Mouse (Mus musculus): Measurements from ENCODE around the gene 9930111J21Rik2. TPM values are rescaled to one million over a fixed set of nuclear protein-coding genes. Genes with fewer than 3 reads are reported as not detected.
A peak's percentile ranks its signal among the peaks of the same experiment; 100 is the strongest.
"Not testable (repeated sequence)": the region's sequence is repeated elsewhere in the genome, so short reads cannot be mapped to it uniquely, and the experiment has no call there.

Gene 9930111J21Rik2
- polyA plus RNA-seq, 1 experiment = 4.0 TPM

DNA sequence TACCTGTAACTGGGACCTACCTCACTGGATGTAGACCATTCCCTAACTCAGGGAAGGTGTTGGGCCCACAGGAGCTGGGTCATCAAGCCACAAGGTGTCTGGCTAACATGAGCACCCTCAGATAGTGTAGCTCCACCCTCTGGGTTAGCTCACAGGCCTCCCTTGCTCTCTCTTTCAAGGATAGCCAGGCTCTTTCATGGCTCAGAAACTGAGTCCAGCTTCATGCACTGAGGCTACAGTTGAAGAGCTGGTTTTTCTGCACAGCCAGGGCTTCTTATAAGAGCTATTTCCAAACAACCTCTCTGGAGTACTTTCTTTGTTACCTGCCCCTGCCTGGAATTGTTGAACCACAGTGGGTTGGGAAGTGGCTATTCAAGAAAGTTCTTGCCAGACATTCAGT lies 39.0 kb downstream of the 9930111J21Rik2 start:
- not testable (repeated sequence) for H3K4me1 ChIP-seq (ENCODE audit: control insufficient read depth, insufficient read depth, insufficient read length, low read length); H3K4me3 ChIP-seq (ENCODE audit: insufficient read depth, low read depth, low read length); H3K27ac ChIP-seq (replicated peaks; ENCODE audit: low read depth, low read length)

GRCm38 (mm10) chr11:49006785-49007184 lies 44.3 kb downstream of the 9930111J21Rik2 start:
- not testable (repeated sequence) for H3K4me1 ChIP-seq (ENCODE audit: control insufficient read depth, insufficient read depth, insufficient read length, low read length); H3K27ac ChIP-seq (replicated peaks; ENCODE audit: low read depth, low read length); H3K4me3 ChIP-seq (ENCODE audit: insufficient read depth, low read depth, low read length)

GRCm38 (mm10) chr11:49006317-49006716 lies 44.7 kb downstream of the 9930111J21Rik2 start:
- not testable (repeated sequence) for H3K4me3 ChIP-seq (ENCODE audit: insufficient read depth, low read depth, low read length); H3K4me1 ChIP-seq (ENCODE audit: control insufficient read depth, insufficient read depth, insufficient read length, low read length); H3K27ac ChIP-seq (replicated peaks; ENCODE audit: low read depth, low read length)

DNA sequence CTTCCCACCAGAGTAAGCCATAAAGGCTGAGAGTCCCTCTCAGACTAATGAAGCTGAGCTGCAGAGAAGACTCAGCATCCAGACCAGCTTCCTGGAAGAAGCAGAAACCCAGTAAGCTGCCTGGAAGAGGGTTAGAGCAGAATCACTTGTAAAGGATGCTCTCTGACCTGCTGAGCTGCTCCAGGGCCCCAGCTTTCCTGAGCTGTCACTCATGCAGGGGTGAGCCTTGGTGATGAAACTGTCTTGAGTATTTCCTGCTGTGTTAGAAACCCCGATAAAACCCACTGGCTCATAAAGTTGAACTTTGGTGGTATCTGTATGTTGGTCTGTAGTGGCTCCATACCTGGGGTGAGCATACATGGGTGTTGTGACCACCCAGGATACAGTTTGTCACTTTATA lies 50.6 kb downstream of the 9930111J21Rik2 start:
- H3K4me1 ChIP-seq (ENCODE audit: control insufficient read depth, insufficient read depth, insufficient read length, low read length); H3K27ac ChIP-seq (replicated peaks; ENCODE audit: low read depth, low read length); H3K4me3 ChIP-seq (ENCODE audit: insufficient read depth, low read depth, low read length): not testable (repeated sequence)

DNA sequence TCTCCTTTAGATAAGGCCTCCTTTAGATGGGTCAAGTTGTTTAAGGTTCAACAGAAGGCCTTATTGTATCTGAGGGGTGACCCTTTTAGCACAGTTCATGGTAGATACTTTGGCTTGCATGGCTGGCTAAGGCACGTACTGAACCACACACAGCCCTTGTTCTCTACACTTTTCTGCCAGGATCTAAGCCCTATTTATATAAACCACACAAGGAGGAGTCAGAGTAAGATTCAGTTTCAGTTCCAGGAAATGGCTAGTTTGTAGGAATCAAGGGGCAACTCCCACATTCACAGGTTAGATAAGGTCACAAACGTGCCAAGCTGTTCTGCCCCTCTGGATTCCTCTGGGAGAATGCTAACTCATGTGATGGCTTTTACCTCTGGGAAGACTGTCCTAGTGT lies 57.0 kb downstream of the 9930111J21Rik2 start, which contains the start of gene Tgtp1:
TSS of gene Tgtp1 (minus strand) at position 155 of the 400 bp plus-strand sequence.
- H3K27ac ChIP-seq (replicated peaks; ENCODE audit: low read depth, low read length) = peak within 1 kb of the TSS; percentile 63
- H3K4me1 ChIP-seq (ENCODE audit: control insufficient read depth, insufficient read depth, insufficient read length, low read length); H3K4me3 ChIP-seq (ENCODE audit: insufficient read depth, low read depth, low read length): not testable (repeated sequence)

DNA sequence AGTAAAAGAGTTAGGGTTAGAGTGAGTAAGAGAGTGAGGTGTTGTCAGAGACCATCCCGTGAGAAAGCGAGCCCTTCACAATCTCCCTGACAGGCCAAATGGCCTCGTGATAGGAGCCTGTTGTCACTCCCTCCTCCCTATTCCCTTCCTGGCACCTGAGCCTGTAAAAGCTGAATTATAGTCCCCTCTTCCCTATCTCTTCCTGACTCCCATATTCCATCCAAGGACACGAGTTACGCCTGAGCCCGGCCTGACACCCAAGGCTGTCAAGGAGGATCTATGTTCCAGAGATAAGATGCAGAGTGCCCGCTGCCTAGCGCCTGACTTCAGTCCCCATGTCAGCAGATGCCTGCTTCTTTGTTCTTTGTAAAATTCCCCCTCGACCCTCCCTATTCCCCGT lies 57.7 kb downstream of the 9930111J21Rik2 start:
- peak overlapping the region; percentile 63; the same call in 1 of the 2 replicates for H3K27ac ChIP-seq (replicated peaks; ENCODE audit: low read depth, low read length)
- not testable (repeated sequence) for H3K4me1 ChIP-seq (ENCODE audit: control insufficient read depth, insufficient read depth, insufficient read length, low read length); H3K4me3 ChIP-seq (ENCODE audit: insufficient read depth, low read depth, low read length)

DNA sequence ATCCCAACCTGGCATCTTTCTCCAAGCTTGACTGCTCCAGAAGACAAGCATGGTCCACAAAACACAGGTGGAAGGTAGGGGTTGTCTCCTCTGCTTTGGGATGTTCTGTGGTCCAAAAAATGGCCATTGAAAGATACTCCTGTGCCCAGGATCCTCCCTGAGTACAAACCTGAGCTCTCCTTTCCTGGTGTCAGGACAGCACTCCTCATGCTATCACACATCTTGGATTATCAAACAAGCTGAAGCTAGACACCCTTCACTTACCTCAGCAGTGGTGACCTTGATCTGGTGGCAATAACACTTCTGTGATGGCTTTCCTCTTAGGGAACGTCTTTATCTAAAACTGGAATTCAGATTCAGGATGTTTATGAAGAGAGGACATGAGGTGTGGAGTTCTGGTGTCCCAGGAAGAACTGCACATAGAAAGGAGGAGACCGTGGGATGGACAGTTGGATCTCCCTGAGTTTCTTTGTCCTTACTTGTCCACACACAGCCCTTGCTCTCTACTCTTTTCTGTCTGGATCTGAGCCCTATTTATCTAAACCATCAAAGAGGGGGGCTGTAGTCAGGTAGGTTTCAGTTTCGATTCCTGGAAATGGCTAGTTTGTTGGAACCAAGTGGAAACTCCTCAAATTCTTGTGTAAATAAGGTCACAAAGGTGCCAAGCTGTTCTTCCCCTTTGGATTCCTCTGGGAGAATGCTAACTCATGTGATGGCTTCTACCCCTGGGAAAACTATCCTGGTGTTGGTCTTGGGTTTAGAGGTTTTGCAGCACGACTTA lies 59.1 kb downstream of the 9930111J21Rik2 start, which contains the start of gene Gm12185:
TSS of gene Gm12185 (minus strand) at position 487 of the 781 bp plus-strand sequence.
- peak within 1 kb of the TSS; percentile 72 for H3K27ac ChIP-seq (replicated peaks; ENCODE audit: low read depth, low read length)
- H3K4me1 ChIP-seq (ENCODE audit: control insufficient read depth, insufficient read depth, insufficient read length, low read length) = not testable (repeated sequence)
- peak within 1 kb of the TSS; percentile 32 for H3K4me3 ChIP-seq (ENCODE audit: insufficient read depth, low read depth, low read length)

DNA sequence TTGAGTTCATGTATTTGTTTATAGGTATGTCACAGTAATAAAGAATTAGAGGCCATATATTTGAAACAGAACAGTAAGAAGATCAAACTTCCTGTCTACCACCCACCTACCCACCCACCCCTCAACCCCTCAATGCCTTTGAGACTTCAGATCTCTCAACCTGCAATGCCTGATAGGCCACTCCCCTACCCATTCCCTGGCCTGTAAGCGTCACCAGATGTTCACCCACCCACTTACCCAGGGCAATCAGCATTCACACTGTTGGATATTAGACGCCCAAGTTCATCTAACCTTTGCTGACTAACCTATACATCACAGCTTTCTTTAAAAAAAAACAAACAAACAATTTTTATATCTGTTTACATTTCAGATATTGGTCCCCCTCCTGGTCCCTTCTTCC lies 61.1 kb downstream of the 9930111J21Rik2 start:
- not testable (repeated sequence) for H3K27ac ChIP-seq (replicated peaks; ENCODE audit: low read depth, low read length); H3K4me1 ChIP-seq (ENCODE audit: control insufficient read depth, insufficient read depth, insufficient read length, low read length)
- 0 out of 2 replicates have a peak overlapping the region, but pooled peaks have one; percentile 29 for H3K4me3 ChIP-seq (ENCODE audit: insufficient read depth, low read depth, low read length)

- not testable (repeated sequence) for H3K4me1 ChIP-seq (ENCODE audit: control insufficient read depth, insufficient read depth, insufficient read length, low read length); H3K4me3 ChIP-seq (ENCODE audit: insufficient read depth, low read depth, low read length); H3K27ac ChIP-seq (replicated peaks; ENCODE audit: low read depth, low read length)
These were observed 62.8 kb downstream of the 9930111J21Rik2 start for GRCm38 (mm10) chr11:48988219-48988618.

GRCm38 (mm10) chr11:48982848-48983247 lies 68.2 kb downstream of the 9930111J21Rik2 start:
- not testable (repeated sequence) for H3K27ac ChIP-seq (replicated peaks; ENCODE audit: low read depth, low read length)

GRCm38 (mm10) chr11:48980052-48980451 lies 71.0 kb downstream of the 9930111J21Rik2 start:
- not testable (repeated sequence) for H3K4me1 ChIP-seq (ENCODE audit: control insufficient read depth, insufficient read depth, insufficient read length, low read length); H3K27ac ChIP-seq (replicated peaks; ENCODE audit: low read depth, low read length)

More at GRCm38 (mm10) chr11:48982848-48983247, 68.2 kb downstream of the 9930111J21Rik2 start:
- not testable (repeated sequence) for H3K4me1 ChIP-seq (ENCODE audit: control insufficient read depth, insufficient read depth, insufficient read length, low read length); H3K4me3 ChIP-seq (ENCODE audit: insufficient read depth, low read depth, low read length)

GRCm38 (mm10) chr11:48979251-48979650 lies 71.8 kb downstream of the 9930111J21Rik2 start, which contains the start of gene 9930111J21Rik1:
9930111J21Rik1 (minus strand) TSS chr11:48979398.
- H3K27ac ChIP-seq (replicated peaks; ENCODE audit: low read depth, low read length) = peak within 1 kb of the TSS; percentile 48; the same call in 1 of the 2 replicates
- H3K4me3 ChIP-seq (ENCODE audit: insufficient read depth, low read depth, low read length); H3K4me1 ChIP-seq (ENCODE audit: control insufficient read depth, insufficient read depth, insufficient read length, low read length): not testable (repeated sequence)

More at GRCm38 (mm10) chr11:48980052-48980451, 71.0 kb downstream of the 9930111J21Rik2 start:
- not testable (repeated sequence) for H3K4me3 ChIP-seq (ENCODE audit: insufficient read depth, low read depth, low read length)

- H3K27ac ChIP-seq (replicated peaks; ENCODE audit: low read depth, low read length) = peak within 1 kb of the TSS; percentile 48; the same call in 1 of the 2 replicates
- H3K4me3 ChIP-seq (ENCODE audit: insufficient read depth, low read depth, low read length); H3K4me1 ChIP-seq (ENCODE audit: control insufficient read depth, insufficient read depth, insufficient read length, low read length): not testable (repeated sequence)
These were observed 72.7 kb downstream of the 9930111J21Rik2 start, which contains the start of gene Olfr56 for GRCm38 (mm10) chr11:48978240-48978939. Olfr56 (plus strand) TSS chr11:48978889.

DNA sequence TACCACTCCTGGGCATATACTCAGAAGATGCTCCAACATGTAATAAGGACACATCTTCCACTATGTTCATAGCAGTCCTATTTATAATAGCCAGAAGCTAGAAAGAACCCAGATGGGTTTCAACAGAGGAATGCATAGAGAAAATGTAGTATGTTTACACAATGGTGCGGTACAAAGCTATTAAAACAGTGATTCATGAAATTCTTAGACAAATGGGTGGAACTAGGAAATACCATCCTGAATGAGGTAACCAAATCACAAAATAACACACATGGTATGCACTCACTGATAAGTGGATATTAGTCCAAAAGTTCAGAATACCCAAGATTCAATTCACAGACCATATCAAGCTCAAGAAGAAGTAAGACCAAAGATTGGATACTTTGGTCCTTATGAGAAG lies 76.4 kb downstream of the 9930111J21Rik2 start:
- H3K27ac ChIP-seq (replicated peaks; ENCODE audit: low read depth, low read length); H3K4me3 ChIP-seq (ENCODE audit: insufficient read depth, low read depth, low read length); H3K4me1 ChIP-seq (ENCODE audit: control insufficient read depth, insufficient read depth, insufficient read length, low read length): not testable (repeated sequence)

All from brown adipose tissue, adult 24 weeks (tissue).